ENCODE assay signal across 17 mouse cellular contexts in genomic region chr6:52105031-52105593, GRCm38 (mm10). TPM values are rescaled to one million over a fixed set of nuclear protein-coding genes. Genes with fewer than 3 reads are reported as not detected.
DNase-seq lines count a peak whose midpoint lies in the region; ATAC-seq and TF ChIP-seq lines count a peak whose summit lies in the region.
"Had no signal": no experiment of that assay in that cellular context is flagged by ENCODE, and none has a peak within 500 bp of the region (broad histone marks: within the 10 kb centered on the region; RNA-seq: fewer than 3 reads in every experiment).

No protein-coding gene starts in this region.

- DNase-seq in heart, postnatal 4 days: no peak
- no peak for DNase-seq in stomach, postnatal 0 days (ENCODE audit: low spot score)
- DNase-seq in spleen, postnatal 36 days (ENCODE audit: low spot score in 2 of 2): no peak
- DNase-seq in left cerebral cortex, postnatal 4 days: no peak
- DNase-seq in cerebellum, postnatal 4 days (ENCODE audit: low spot score in 2 of 2): no peak
- DNase-seq: adrenal gland, postnatal 36 days; cerebellum, adult 18-20 months; gastrocnemius, postnatal 36 days; lung, adult 18-20 months; right cerebral cortex, postnatal 4 days had no signal

- H3K9ac ChIP-seq in heart, embryonic 13.5 days: no peak overlapping the region
- no peak overlapping the region for H3K9ac ChIP-seq in stomach, embryonic 15.5 days
- no peak overlapping the region for H3K9ac ChIP-seq in stomach, postnatal 0 days (ENCODE audit: low read length)
- H3K9ac ChIP-seq in hindbrain, embryonic 16.5 days (ENCODE audit: low read depth, low read length): no peak overlapping the region; the same call in 1 of the 2 replicates
- H3K9ac ChIP-seq: embryonic facial prominence, embryonic 12.5 days; forebrain, embryonic 15.5 days had no signal

- no peak overlapping the region for H3K4me3 ChIP-seq in heart, embryonic 13.5 days
- H3K4me3 ChIP-seq in stomach, embryonic 15.5 days (replicated peaks): no peak overlapping the region
- no peak overlapping the region for H3K4me3 ChIP-seq in stomach, postnatal 0 days (ENCODE audit: low read depth, low read length)
- peak overlapping the region; percentile 28 for H3K4me3 ChIP-seq in hindbrain, embryonic 16.5 days (ENCODE audit: low read length)
- H3K4me3 ChIP-seq: embryonic facial prominence, embryonic 12.5 days; forebrain, embryonic 15.5 days had no signal

- H3K9me3 ChIP-seq in heart, embryonic 13.5 days: no peaks in the 10 kb centered on the region
- H3K9me3 ChIP-seq in stomach, embryonic 15.5 days: no peaks in the 10 kb centered on the region
- H3K9me3 ChIP-seq in stomach, postnatal 0 days (ENCODE audit: control insufficient read depth, low read length): no peaks in the 10 kb centered on the region
- no peaks in the 10 kb centered on the region for H3K9me3 ChIP-seq in hindbrain, embryonic 16.5 days (ENCODE audit: control insufficient read depth, low read length)
- H3K9me3 ChIP-seq: embryonic facial prominence, embryonic 12.5 days; forebrain, embryonic 15.5 days had no signal

- 0 out of 2 replicates have a peak overlapping the region, but pooled peaks have one; percentile 8 for H3K4me2 ChIP-seq in heart, embryonic 13.5 days
- 0 out of 2 replicates have a peak overlapping the region, but pooled peaks have one; percentile 14 for H3K4me2 ChIP-seq in stomach, embryonic 15.5 days
- no peak overlapping the region for H3K4me2 ChIP-seq in stomach, postnatal 0 days (replicated peaks; ENCODE audit: low read depth)
- peak overlapping the region; percentile 54 for H3K4me2 ChIP-seq in hindbrain, embryonic 16.5 days (ENCODE audit: low read length)
- H3K4me2 ChIP-seq: embryonic facial prominence, embryonic 12.5 days; forebrain, embryonic 15.5 days had no signal

- H3K36me3 ChIP-seq in heart, embryonic 13.5 days: no peaks in the 10 kb centered on the region
- no peaks in the 10 kb centered on the region for H3K36me3 ChIP-seq in stomach, embryonic 15.5 days
- H3K36me3 ChIP-seq in stomach, postnatal 0 days (ENCODE audit: control insufficient read depth, insufficient read depth, low read length): no peaks in the 10 kb centered on the region
- no peaks in the 10 kb centered on the region for H3K36me3 ChIP-seq in hindbrain, embryonic 16.5 days (ENCODE audit: control insufficient read depth, insufficient read depth, low read length)
- H3K36me3 ChIP-seq: embryonic facial prominence, embryonic 12.5 days; forebrain, embryonic 15.5 days had no signal

- WGBS in heart, embryonic 13.5 days: 40% methylated on average over 13 of the region's 13 CpGs
- 42% methylated on average over 13 of the region's 13 CpGs for WGBS in stomach, embryonic 15.5 days
- WGBS in stomach, postnatal 0 days: 48% methylated on average over 13 of the region's 13 CpGs
- WGBS in hindbrain, embryonic 16.5 days: 15% methylated on average over 13 of the region's 13 CpGs

- no peaks in the 10 kb centered on the region for H3K4me1 ChIP-seq in heart, embryonic 13.5 days
- no peaks in the 10 kb centered on the region for H3K4me1 ChIP-seq in stomach, embryonic 15.5 days
- no peaks in the 10 kb centered on the region for H3K4me1 ChIP-seq in stomach, postnatal 0 days (replicated peaks; ENCODE audit: control insufficient read depth, insufficient read depth)
- peaks cover 6% of the 10 kb centered on the region; the same call in 1 of the 2 replicates for H3K4me1 ChIP-seq in hindbrain, embryonic 16.5 days (ENCODE audit: control insufficient read depth, insufficient read depth, low read depth, low read length)
- H3K4me1 ChIP-seq: forebrain, embryonic 15.5 days had no signal

- H3K27me3 ChIP-seq in heart, embryonic 13.5 days (replicated peaks): peaks cover 61% of the 10 kb centered on the region
- 0 out of 2 replicates have a peak, but pooled peaks cover 4% of the 10 kb centered on the region for H3K27me3 ChIP-seq in stomach, embryonic 15.5 days (replicated peaks)
- no peaks in the 10 kb centered on the region for H3K27me3 ChIP-seq in stomach, postnatal 0 days (ENCODE audit: control insufficient read depth, insufficient read depth, low read length)
- H3K27me3 ChIP-seq in hindbrain, embryonic 16.5 days (replicated peaks; ENCODE audit: control insufficient read depth, insufficient read depth, low read length): no peaks in the 10 kb centered on the region; the same call in 1 of the 2 replicates
- H3K27me3 ChIP-seq: embryonic facial prominence, embryonic 12.5 days had no signal

- TF ChIP-seq EP300 in stomach, postnatal 0 days (optimal IDR thresholded peaks at IDR 0.05): no peak

- no peak for TF ChIP-seq CTCF in stomach, postnatal 0 days (IDR thresholded peaks at IDR 0.05; ENCODE audit: low read depth)

- ATAC-seq in heart, embryonic 13.5 days (ENCODE audit: extremely low read depth, insufficient number of reproducible peaks, low FRiP score, low TSS enrichment): no peak
- no peak for ATAC-seq in stomach, embryonic 15.5 days (ENCODE audit: insufficient read depth, low FRiP score, low read depth)
- ATAC-seq in stomach, postnatal 0 days (ENCODE audit: low FRiP score, low TSS enrichment): no peak
- no peak for ATAC-seq in hindbrain, embryonic 16.5 days
- ATAC-seq: forebrain, embryonic 15.5 days had no signal

- H3K27ac ChIP-seq in heart, embryonic 13.5 days (replicated peaks): no peak overlapping the region
- no peak overlapping the region for H3K27ac ChIP-seq in stomach, embryonic 15.5 days
- H3K27ac ChIP-seq in stomach, postnatal 0 days (replicated peaks): no peak overlapping the region
- no peak overlapping the region for H3K27ac ChIP-seq in hindbrain, embryonic 16.5 days (ENCODE audit: low read depth, low read length)
- H3K27ac ChIP-seq: embryonic facial prominence, embryonic 12.5 days; forebrain, embryonic 15.5 days had no signal

- intact Hi-C loops in left cerebral cortex, postnatal 4 days (cut with DNase I): no loop called here

RNA-seq across cellular contexts. Expression of gene Hoxa1, which starts 53.0 kb away (rescaled TPM):
- polyA plus RNA-seq in heart, embryonic 13.5 days (2015; fragmentation: Nextera tagmentation; extraction: Ambion mirVana): 0.97 and 1.6 TPM in 2 replicates
- total RNA-seq in heart, postnatal 4 days (2021): under 1 TPM; 0.19 to 0.23 TPM
- polyA plus RNA-seq in stomach, embryonic 15.5 days (2015; fragmentation: Nextera tagmentation; extraction: Ambion mirVana): 1.3 and 2.2 TPM in 2 replicates
- 0.35 and 0.56 TPM in 2 replicates for polyA plus RNA-seq in stomach, postnatal 0 days (2015; fragmentation: Nextera tagmentation; extraction: Ambion mirVana)
- polyA plus RNA-seq in hindbrain, embryonic 16.5 days (2015; fragmentation: Nextera tagmentation; extraction: Ambion mirVana): 1.8 and 2.0 TPM in 2 replicates
- not detected for total RNA-seq in left cerebral cortex, postnatal 4 days (2021)
- total RNA-seq: layer of hippocampus, postnatal 10 days; megakaryocyte, adult 5-6 weeks had no signal
- polyA plus RNA-seq: forebrain, embryonic 15.5 days had no signal

RNA-seq across cellular contexts. Expression of gene Hoxa2, which starts 59.5 kb away (rescaled TPM):
- polyA plus RNA-seq in heart, embryonic 13.5 days (2015; fragmentation: Nextera tagmentation; extraction: Ambion mirVana): 1.5 and 2.5 TPM in 2 replicates
- under 1 TPM; 0.60 to 0.68 TPM for total RNA-seq in heart, postnatal 4 days (2021)
- 8.8 and 12.2 TPM in 2 replicates for polyA plus RNA-seq in stomach, embryonic 15.5 days (2015; fragmentation: Nextera tagmentation; extraction: Ambion mirVana)
- polyA plus RNA-seq in stomach, postnatal 0 days (2015; fragmentation: Nextera tagmentation; extraction: Ambion mirVana): 5.1 and 5.3 TPM in 2 replicates
- 20.3 and 22.5 TPM in 2 replicates for polyA plus RNA-seq in hindbrain, embryonic 16.5 days (2015; fragmentation: Nextera tagmentation; extraction: Ambion mirVana)
- not detected for total RNA-seq in left cerebral cortex, postnatal 4 days (2021)
- total RNA-seq: layer of hippocampus, postnatal 10 days; megakaryocyte, adult 5-6 weeks had no signal
- polyA plus RNA-seq: forebrain, embryonic 15.5 days had no signal
